Mouse (Mus musculus) adrenal gland, postnatal 36 days (tissue): ENCODE data around the gene Dand5. TPM values are rescaled to one million over a fixed set of nuclear protein-coding genes. Genes with fewer than 3 reads are reported as not detected.

ENCODE experiments used
- DNase-seq, 2 experiments: peaks; one replicate each; pipeline ENCODE4 v3.0.0; 2021; ENCODE audit warnings: mixed read lengths in 1 of 2
- long read RNA-seq, 2 experiments: library from polyadenylated mRNA; stranded (forward); transcript quantifications; one replicate each; pipeline ENCODE4 v2.0.0; 2021; ENCODE audit warnings: borderline sequencing depth in 2 of 2
- total RNA-seq, 2 experiments: library from RNA; stranded (reverse); gene quantifications; 2 replicates each; pipeline ENCODE4 v1.2.3; 2021

Dand5 gene
- 1 to 10 TPM; 9.1 to 10.0 TPM for total RNA-seq
- long read RNA-seq, experiment 1, partial matches to known transcripts: 1 of 25 reads
- long read RNA-seq, experiment 1, other reads (novel, unspliced or antisense): 24 of 25 reads
- long read RNA-seq, experiment 2, partial matches to known transcripts: 0 of 9 reads
- long read RNA-seq, experiment 2, other reads (novel, unspliced or antisense): 9 of 9 reads

DNA sequence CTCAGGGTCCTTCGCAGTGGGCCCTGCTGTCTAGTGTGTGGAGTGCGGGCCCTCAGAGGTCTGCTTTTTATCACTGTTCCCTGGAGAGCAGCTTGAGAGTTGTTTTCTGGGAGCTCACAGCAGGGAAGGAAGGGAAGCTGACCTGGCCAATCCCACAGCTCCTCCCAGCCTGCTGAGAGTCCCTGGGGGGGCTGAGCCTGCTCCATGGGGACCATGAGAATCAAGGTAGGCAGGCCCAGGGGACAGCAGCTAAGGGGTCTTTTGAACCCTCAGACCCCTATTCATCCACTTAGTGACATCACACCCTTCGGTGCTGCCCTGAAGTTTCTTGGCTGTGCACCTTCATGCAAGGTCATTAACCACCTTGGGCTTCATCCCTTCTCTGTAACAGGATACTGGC, at the start of gene Dand5:
TSS of gene Dand5 (minus strand) at position 101 of the 400 bp plus-strand sequence.
- DNase-seq: no peak

DNA sequence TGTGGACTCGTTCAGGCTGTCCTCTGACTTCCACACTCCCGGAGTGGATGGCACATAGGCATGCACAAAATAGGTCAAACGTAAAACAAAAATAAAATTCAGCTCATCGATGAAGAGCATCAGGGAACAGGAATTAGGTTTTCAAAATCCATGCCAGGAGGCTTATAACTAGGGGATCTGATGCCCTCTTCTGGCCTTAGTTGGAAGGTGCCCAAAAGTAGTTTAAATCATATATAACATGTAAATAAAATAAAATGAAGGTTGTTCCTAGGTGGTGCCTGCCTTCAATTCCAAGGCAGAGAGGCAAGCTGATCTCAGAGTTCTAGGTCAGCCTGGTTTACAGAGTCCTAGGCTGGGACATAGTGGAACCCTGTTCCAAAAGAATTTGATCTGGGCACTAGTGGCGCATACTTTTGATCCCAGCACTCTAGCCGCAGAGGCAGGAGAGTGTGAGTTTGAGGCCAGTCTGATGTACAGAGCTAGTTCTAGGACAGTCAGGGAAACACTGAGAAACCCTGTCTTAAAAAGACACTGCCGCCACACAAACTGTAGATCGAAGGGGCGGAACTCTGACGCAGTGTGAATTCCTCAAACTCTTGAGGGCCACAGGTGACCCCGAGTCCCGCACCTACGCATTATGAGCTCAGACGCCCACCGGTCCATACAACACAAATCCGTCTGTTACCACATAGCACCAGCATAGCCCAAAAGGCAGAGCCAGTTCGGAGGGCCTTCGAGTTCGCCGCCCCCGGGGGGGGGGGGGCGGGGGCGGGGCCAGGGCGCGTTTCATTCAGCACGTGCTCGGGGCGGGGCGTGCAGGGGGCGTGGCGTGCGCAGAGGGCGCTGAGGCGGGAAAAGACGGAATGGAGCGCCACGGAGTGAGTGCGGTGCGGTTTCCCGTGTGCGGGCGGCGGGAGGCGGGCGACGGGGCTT, 49.0 kb upstream of the Dand5 start, which contains the start of gene Syce2:
TSS of gene Syce2 (plus strand) at position 736 of the 933 bp plus-strand sequence.
- DNase-seq: peak; percentile 89 to 94

DNA sequence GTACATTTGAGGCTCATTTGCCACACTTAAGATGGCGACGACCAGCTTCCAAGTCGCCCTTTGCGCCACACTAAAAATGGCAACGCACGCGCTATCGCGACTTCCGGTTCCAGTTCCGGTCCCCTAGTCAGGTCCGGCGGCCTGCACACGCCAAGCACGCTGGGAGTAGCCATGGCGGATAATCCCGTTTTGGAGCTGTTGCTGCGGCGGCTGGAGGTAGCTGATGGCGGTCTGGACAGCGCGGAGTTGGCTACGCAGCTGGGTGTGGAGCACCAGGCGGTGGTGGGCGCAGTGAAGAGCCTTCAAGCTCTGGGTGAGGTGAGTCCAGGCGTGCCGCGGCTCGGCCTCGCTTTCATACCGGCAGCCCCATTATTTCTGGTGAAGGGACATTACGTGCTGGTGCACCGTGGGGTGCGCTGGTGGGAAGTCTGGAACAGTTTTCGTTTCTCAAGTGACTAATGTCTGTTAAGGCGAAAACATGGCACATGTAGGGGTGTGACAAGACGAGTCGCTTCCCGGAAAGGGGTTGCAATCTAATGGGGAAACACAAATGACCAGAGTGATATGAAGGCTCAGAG, 34.3 kb upstream of the Dand5 start, which contains the start of gene Farsa:
TSS of gene Farsa (plus strand) at position 126 of the 578 bp plus-strand sequence.
- peak; percentile 93 to 94 for DNase-seq

DNA sequence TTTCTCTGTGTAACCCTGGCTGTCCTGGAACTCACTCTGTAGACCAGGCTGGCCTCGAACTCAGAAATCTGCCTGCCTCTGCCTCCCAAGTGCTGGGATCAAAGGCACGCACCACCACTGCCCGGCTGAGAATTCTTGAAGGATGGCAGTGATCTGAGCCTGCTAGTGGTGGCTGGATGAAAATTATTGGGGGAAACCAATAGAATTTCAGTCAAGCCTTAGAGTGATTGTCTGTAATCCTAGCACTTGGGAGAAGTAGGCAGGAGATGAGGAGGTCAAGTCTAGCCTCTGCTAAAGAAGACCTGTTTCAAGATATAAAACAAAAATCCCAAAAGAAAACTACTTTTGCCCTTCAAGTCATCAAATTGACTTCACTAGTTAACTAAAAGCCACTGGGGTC, 33.8 kb upstream of the Dand5 start:
- no peak for DNase-seq

DNA sequence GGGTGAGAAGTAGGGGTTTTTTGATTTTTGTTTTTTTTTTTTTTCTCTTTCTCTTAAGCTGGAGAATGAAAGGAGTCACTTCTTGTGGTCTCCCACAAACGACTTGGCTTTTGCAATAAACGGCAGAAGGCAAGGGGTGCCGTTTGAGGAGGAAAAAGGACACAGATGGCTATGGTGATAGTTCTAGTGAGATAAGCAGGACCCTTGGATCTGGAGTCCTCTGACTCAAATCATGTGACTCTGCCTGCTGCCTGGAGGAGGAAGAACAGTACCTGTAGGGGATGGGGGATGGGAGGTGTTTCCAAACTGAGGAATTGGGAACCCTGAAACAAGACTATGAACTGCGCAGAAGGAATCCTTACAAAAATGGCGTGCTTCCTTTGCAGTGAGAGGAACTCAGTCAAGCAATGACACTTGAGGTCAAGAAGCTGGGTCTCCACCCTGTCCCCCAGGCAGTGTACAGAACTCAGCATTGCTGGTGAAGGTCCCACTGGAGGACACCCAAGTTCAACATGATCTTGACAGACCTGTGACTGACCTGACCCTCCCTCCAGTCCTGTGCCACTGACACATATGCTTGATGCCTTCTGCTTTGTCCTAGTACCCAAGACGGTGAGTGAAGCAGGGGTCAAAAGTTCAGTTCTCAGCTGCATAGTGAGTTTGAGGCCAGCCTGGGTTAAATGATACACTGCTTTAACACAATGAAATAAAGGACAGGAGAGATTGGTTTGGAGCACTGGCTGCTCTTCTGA, 25.2 kb upstream of the Dand5 start:
- no peak for DNase-seq

DNA sequence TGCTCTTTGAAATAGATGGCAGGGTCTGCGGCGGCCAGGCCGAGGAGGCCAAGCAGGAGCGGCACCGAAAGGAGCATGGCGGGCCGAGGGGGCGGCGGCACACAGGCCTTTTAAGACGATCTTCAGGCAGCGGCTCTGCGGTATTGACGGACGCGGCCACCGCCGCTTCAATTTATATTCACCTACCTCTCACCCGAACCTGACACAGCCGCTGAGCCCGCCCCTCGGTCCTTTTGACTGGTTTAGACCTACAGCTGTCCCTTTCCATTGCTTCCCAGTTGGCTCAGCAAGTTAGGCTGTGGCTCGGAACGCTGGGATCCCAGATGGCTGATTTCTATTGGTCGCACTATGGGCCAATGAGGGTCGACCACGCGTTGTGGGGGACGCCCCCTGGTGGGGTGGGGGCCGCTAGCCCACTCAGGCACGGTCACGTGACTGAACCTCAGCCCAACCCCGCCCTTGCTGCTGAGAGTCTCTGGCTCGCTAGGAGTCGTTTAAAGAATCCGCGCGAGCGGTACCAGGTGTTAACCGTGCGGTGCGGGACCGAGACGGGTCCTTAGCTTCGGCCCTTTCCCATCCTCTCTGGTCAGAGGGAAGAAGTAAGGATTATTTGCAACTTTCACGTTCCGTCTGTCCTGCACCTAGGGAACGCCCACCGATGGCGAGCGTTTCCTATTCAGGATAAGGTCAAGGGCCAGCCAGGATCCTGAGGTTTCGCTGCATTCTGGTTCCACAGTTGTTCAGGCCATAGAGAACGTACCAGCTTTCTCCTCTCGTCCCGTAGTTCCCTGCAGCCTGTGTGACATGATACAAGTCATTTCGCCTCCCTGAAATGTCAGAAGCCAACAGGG, 24.3 kb upstream of the Dand5 start, which contains the start of gene Calr:
TSS of gene Calr (minus strand) at position 213 of the 851 bp plus-strand sequence.
- DNase-seq: peak; percentile 100

DNA sequence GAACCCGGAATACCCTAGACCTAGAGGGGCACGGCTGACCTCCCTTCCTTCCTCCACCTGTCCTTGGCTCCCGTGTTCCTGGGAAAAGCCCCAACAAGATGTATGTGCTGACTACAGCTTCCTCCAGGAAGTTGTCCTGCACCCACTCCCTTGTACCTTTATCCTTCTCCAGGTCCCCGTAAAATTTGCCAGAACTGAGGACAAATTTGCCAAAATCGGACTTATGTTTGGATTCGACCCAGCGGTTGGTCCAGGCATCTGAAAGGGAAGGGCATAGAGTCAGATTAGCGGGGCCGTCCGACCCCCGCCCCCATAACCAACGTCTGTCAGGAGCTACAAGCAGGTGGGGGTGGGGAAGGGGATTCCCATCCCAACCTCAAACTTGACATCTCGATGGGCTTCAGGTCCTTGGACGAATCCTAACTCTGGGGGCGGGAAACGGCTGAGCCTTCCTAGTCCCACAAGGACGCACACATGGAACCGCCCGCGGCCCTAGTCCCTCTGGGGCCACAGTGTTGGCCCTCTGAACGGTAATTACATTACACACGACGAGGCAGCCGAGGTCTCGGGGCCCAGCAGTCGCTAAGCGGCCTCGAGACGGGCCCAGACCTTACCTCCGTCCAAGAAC, 23.6 kb upstream of the Dand5 start:
- DNase-seq: no peak

DNA sequence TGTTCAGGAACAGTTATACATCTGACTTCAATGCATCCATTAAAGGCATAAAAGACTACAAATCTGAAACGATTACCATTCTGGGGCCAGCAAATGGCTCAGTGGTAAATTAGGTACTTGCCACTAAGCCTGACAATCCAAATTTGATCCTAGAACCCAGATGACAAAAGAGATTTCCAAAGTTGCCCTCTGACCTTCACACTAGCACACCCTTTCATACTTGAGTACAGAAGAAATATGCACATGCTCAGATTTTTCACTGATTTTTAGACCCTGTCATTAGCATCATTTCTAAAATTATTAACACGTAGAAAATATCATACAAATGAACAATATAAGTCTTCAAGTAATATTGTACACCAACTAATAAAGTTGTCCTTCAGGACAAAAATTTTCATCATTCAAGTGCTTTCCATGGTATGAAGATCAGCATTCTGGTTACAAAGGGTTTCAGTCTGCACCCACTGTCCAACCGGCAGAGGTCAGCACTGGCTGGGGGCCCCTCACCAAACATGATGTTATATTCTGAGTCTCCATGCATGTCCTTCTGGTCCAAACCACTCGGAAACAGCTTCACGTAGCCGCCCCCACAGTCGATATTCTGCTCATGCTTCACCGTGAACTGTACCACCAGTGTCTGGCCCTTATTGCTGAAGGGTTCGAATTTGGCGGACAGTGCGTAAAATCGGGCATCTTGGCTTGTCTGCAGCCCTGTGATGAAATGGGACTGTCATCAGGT, 22.9 kb upstream of the Dand5 start:
- peak; percentile 61 to 65 for DNase-seq

DNA sequence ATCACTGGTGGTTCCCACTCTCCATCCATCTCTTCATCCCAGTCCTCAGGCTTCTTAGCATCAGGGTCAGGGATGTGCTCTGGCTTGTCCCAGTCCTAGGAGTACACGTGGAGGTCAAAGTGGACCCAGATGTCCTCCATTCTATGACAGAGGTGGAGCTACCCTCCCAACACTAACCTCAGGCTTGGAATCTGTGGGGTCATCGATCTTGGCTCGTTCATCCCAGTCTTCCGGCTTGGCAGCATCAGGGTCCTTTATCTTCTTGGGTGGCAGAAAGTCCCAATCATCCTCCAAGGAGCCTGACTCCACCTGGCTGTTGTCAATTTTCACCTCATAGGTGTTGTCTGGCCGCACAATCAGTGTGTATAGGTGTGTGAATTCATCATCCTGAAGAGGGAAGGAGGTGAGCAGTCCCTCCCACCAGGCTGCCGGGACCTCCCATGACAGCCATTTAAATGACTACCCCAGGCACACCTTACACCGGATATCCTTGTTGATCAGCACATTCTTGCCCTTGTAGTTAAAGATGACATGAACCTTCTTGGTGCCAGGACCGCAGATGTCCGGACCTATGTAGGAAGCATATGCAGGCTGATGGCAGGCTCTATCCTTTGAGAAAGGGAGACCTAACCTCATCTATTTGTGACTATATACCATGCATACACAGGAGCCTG, 21.9 kb upstream of the Dand5 start:
- no peak for DNase-seq

DNA sequence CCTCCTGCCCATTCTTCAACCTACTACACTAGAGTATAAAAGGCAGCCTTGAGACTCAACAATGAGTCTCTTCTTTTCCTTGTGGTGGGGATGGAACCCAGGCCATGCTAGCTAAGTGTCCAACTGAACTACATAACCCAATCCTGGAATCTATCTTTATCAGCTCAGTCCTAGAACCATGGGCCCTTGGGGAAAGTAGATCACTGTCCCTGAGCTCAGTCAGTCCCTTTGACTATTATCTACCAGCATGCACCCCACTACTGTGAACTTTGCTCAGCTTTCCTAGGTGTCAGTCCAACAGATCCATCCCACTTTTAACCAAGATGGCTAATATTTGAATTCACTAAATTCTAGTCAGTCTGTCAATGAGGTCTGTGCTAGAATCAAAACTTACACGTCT, 18.9 kb upstream of the Dand5 start:
- DNase-seq: no peak

DNA sequence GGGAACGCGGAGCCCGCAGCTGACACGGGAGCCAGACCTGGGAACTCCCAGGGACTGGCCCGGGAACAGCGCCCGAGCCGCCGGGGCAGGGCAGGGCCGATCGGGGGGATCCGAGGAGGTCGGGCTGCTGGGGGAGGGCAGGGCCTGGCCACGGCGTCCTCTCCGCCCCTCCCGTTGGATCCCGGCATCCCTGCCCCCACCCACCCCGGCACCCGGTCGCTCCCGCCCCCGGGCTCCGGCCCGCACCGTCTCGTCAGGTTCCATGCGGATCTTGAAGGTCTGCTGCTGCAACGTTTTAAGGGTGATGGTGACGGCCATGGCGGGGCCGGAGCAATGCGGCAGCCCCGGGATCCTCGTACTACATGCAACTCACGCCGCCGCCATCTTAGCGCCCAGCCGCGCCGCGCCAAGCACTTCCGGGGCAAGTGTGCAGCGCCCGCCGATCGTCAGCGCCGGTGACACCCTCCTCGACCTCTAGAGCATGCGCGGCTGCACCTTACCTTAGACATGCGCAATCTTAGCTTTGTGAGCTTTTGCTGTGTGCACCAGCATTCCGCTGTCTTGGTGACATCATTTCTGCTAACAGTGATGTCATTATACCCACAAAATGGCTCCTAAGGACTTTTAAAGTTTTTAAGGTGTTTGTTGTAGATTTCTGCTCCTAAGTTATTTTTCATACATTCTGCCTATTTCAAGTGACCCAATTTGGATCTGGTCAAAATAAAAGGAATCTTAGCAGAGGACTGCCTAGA, 17.8 kb upstream of the Dand5 start, which contains the start of gene Rad23a:
TSS of gene Rad23a (minus strand) at position 418 of the 752 bp plus-strand sequence.
- peak; percentile 94 to 95 for DNase-seq

DNA sequence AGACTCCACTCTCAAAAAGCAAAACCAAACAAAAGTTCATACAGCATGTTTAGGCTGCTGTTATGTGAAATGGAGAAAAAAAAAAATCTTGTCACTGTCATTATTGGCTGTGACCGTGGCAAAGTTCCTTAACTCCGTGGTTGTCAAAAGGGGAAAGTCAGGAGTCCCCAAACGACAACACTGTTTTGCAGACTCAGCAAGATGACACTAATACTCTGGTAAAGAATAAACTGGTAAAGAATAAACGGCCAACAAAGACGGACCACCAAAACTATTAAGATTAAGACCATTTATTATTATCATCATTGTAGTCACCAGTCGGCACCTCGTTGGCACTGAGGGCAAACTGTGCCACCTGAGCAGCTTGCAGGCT, 17.2 kb upstream of the Dand5 start:
- no peak for DNase-seq

DNA sequence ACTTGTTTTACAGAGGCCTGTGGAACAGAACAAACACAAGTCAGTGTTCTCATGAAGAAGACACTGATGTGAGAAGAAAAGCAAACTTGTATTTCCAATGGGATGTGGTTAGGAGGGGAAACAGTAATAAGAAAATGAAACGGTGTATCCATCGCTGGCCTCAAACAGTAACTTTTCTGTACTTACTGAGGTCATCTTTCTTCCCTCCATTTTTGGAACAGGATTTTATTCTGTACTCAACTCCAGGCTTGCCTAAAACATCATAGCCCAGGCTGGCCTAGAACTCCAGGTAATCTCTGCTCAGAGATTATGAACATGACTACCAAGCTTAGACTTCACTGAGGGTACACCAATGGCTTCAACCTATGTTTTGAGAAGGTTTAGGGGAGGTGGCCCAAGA, 16.8 kb upstream of the Dand5 start:
- no peak for DNase-seq

DNA sequence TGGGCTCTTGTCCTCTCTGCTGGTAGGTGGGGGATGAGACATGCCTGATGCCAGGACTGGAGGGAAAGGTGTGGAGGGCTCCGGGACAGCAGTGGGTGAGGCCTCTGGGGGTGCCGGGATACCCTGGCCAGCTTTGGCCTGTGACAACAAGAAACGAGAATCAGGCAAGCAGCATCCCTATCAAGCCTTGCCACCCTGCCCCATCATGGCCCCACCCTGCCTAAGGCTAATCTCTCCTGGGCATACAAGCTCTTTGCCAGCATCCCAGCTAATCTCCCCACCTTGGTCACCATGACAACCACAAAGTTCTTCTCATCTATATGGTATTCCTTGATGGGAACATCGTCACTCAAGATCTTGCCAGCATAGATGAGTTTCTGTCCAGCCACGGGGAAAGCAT, 15.9 kb upstream of the Dand5 start:
- DNase-seq: no peak

DNA sequence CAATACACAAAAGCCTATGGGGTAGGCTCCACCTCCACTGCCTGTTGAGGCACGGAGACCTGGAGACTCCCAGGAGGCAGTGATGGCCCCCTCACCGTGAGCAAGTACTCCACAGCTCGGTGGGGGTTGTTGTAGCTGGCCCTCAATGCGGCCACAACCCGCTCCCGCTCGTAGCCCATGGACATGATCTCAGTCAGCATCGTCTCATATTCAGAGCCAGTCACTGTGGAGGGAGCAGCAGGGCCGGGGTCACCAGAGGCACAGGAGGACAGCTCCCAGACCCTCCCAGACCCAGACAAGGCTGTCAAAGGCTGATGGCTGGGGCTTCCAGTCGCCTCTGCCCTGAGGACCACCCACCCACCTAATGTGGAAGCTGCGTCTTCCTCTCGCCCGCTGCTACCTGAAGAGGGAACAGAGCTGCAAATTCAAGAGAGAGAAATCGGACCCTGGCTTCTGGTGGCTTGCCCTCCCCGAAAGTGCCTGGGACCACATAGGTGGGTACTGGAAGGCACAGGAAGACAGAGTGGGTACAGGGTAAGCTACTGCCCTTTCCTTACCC, 15.4 kb upstream of the Dand5 start:
- no peak for DNase-seq

DNA sequence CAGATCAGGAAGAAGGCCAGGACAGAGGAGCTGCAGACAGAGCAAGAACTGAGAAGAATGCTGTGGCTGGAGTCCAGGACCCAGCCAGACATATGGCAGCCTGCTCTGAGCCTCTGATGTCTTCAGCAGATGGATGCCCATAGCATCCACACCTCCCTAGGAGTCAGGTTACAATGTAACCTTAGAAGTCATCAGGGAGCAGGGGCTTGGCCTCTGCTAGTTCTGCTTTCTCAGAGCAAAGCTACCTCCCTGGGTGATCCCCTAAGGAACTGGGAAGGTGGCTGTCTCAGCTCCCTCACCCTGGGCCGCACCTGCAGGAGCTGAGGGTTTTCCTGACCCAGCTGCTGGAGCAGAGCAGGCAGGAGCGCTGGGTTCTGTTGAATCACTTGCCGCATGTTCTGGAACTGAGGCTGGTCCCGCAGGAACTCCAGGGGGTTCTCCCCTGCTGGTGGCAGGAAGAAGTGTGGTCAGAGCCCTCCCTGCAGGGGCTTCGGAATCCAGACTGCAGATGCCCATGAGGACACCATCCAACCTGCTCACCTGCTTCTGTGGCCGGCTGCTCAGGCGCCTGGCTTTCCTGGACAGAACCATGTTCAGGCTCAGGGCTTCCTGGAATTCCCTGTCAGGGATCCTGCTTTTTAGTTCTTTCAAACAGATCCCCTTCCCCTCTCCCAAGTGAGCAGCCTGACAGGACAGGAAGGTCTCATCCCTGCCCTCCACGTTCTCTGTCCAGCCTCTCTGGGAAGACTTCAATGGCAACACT, 14.7 kb upstream of the Dand5 start:
- DNase-seq: no peak
